Mouse (Mus musculus) right cerebral cortex, adult 2 months (tissue): ENCODE data around the gene Gtf2a1l.

ENCODE experiments used
- DNase-seq, 2 experiments: peaks; one replicate each; pipeline ENCODE4 v3.0.0; 2021 to 2022; ENCODE audit warnings: low spot score in 2 of 2

Gtf2a1l gene

DNA sequence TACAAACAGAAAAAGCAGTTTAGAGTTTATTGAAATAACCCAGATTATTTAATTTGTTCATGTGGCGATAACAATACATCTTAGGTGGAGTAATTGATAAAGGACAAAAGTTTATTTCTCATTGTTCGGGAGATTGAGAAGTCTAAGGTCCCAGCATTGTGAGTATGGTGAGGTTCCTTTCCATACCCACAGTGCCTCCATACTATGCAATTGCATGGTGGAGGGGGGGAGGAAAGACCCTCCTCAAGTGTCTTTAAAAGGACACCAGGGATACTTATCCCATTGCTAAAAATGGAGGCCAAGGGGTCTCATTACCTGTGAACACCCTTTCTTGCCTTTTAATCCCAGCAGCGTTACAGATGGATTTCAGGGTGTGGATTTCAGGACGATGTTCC lies 15.1 kb upstream of the Gtf2a1l start:
- DNase-seq, result no peak

DNA sequence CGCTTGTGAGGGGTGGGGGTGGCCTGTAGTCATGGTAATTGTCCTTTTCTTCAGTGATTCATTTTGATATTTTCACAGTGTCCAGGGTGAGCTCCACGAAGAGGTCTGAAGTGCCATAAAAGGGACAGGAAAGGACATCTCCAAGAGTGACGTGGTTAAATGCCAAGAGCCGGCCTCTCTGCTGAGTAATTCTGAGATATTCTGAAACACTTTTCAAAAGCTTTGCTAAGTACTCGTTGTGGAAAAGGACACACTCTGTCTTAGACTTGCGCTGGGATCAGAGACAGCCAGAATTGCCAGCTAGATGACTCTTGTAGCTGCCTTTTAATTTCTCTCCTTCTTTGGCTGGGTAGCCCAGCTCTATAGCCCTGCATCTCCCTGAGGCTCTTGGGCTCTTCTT lies 9.9 kb upstream of the Gtf2a1l start:
- DNase-seq, result no peak

DNA sequence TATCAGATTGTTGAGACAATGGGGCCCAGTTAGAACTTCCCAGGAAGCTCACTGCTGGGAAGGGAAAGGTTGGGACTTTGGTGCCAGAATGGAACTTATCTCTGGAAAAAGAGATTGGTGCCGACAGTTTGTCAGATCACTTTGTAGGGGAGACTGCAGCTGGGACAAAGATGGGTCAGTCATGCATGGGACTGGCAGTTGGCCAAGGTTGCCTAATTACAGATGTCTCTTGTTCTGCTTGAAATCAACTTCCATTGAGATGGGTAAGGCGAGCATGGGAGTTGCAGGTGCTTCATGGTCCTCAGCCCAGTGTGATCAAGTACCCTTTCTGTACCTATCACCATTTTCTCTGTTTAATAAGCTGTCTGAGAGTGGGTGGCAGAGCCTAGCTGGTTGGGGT lies 2.4 kb upstream of the Gtf2a1l start:
- no peak for DNase-seq

DNA sequence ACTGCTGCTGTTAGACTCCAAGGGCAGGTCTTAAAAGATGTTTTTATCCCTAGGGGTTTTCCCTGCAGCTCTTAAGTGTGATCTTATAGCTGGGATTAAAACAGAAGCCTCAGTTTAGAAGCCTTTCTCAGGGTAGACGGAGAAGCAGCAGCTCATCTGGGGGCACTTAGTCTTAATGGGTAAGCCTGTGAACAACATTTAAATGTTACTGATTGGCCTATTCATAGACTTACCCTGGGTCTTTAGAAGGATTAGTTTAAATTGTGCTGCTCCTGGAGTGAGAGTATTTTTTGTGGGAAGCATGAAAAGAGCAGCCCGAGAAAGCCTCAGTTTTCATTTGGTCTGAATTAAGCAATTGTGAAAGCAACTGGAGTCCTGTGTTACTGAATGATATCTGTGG lies 1.5 kb downstream of the Gtf2a1l start:
- no peak for DNase-seq

DNA sequence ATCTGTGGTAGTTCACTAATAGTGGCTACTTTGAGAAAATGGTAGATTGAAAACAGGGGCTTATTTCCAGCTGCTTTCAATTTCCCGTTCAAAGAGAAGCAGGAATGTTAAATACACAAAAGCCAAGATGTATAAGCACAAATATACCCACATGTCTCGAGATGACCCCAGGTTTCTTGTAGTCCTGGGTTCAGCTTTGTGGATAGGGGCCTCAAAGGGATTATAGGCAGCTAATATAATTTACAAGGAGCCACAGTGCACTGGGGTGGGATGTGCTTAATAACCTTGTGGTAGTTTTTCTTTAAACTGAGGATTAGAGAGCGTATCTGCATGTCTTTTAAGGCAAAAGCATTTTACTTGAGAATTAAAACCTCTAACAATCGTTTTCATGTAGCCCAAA lies 2.3 kb downstream of the Gtf2a1l start:
- no peak for DNase-seq

DNA sequence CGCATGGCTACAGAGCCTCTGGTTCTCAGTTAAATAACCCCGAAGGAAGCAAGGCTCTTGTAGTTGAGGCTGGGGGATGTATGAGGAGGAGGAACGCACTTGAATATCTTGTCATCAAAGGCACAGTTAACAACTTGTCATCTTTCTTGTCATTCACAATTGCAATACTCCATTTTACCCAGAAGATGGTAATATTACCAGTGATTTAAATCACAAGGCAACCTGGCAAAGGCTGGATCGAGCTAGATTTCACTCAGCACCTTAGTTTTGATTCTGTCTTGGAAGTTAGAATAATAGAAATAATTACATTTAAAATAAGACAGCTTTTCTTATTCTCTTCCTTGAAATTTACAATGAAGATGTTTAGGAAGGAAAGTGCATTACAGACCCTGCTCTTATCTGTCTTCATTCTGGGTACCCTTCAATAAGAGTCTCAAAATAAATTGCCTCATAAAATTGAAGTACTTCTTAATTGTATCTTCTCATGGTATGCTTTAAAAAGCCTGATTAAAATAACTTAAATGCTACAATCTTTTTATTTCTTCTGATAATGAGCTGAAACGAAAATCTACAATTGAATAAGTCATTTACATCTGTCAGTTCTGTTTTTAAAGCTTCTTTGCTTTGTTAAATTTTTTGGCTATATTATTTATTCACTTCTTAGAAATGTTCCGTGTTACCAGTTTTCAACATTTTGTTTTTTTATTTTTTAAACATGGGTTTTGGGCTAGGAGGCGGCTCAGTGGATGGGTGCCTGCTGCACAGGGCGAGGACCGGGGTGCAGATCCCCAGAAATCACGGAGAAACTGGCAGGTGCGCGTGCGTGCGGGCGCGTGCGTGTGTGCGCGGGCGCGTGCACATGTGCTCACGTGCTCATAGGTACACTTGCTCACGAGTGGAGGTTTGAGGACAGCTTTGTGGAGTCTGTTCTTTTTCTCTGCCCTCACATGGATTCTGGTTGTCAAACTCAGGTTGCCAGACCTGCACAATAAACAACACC lies 7.2 kb downstream of the Gtf2a1l start:
- no peak for DNase-seq

DNA sequence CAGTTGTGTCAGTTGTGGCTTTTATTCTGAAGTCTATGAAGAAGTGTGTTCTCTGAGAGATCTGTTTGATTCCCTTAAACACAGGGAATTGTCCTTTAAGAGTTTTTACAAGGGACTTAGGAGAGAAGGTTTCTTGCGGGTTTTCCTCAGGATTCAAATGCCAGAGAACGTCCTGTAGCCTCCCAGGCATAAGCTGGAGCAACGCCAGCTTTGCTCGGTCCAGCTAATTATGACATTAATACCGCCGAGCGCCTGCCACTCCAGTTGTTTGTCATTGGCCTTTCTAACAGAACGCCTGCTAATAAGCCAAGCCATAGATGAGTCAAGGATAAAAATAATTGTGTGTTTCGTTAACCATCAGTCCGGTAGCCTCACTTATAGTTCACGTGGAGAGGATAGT lies 19.8 kb downstream of the Gtf2a1l start:
- no peak for DNase-seq

DNA sequence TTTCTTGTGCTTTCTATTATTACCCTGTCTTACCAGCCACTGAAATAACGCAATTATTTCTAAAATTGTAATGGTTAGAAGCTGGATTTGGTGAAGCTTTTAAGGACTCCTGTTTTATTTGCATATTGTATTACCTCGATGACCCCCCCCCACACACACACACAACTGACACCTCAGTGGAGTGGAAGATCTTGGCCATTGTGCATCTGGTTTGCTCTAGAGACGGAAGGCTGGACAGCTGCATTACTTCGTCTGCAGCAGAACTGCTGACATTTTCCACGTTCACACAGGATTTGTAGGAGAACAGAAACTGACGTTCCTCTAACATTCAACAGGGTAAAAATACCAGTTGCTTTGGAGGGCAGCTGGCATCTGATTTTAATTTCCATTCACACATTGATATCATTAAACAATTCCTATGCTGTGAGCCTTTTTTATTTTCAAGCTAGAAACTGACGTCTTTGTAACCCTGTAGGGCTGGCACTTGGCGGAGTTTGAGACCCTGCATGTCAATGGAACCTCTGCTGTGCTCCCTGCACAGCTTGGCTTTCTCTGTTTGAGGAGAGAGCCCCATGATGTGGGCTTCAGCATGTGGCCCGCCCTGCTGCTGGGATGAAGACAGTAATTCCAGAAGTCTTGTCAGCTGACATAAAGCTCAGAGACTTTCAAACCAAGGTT lies 28.3 kb downstream of the Gtf2a1l start:
- no peak for DNase-seq

DNA sequence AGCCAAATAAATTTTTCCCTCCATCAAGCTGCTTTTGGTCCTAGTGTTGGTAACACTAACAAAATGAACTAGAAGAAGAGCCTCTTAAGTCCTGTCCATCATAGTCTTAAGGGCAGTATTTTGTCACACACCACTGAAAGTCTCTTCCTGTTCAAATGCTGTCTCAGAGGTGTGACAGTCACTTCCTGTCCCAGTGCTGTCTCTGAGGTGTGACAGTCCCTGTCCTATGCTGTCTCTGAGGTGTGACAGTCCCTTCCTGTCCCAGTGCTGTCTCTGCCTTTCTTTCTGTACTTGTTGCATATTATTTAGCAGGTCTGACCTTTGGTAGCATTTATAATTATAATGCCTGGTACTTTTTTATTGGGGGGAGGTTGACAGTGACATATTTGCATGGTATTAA lies 32.4 kb downstream of the Gtf2a1l start:
- DNase-seq, result no peak

DNA sequence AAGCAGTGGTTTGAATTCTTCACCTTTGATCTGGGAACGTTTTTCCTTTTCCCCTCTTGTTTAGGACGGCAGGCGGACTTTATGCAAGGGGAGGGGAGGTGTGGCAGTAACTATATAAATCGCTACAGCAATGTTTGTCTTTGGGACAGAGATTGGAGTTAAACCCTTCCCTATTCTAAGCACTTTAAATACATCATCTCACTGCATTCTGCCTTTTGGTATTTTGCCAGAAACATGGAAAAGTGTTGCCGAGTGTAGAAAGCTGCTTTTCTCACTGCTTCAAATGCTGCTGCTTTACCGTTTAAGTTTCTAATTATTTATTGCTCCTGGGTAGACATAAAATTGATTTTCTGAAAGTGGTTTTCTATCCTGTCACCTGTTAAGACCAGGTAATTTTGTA lies 33.9 kb downstream of the Gtf2a1l start:
- DNase-seq, result no peak

DNA sequence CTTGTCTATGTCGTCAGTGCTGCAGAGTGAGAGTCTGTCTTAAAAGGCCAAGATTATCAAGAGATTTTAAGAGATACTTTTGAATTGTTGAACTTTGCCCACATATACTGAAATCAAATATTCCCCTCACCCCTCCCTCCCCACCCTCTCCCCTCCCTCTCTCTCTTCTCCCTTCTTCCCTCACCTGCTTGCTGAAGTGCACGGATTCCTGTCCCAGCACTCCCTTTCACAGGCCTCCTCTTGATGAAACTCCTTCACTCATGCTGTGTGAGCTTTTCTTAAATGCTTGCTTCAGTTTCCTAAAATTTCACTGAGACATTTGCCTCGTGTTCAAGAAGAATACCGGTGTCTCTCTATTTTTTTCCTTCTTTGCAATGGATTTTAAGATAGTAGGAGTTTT lies 34.7 kb downstream of the Gtf2a1l start:
- DNase-seq, result no peak

DNA sequence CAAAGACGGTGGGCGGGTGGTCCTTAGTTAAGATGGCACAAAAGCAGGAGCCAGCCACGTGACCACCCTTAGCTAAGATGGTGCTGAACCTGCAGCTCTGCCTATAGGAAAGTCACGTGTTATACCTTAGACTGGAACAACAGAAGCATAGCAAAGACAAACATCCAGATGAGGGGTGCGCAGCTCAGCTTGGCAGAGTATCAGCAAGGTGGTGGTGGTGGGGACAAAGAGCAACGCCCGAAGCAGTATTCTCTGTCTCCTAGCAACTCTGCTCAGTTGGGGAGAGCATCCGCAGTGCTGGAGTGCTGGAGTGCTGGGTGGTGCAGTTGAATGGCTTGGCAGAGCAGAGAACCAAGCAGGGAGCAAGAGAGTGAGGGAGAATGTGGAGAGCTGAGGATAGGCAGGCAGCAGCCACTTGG lies 37.8 kb downstream of the Gtf2a1l start:
- DNase-seq, result no peak

DNA sequence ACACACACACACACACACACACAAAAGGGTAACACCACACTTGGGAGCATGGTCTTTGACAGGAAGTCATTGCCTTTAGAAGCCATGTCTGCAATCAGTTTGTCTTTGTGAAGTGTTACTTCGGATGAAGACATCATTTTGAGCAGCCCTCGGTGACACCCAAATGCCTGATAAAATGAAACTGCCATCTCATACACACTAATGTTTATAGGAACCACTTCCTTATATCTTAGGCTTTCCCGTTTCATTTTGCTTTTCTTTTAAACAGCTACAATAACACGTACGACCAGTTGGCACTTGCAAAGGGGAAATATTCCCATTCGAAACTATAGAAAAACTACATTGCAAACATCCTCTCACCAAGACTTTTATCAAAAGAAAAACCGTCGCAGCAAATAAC lies 81.2 kb downstream of the Gtf2a1l start:
- no peak for DNase-seq

DNA sequence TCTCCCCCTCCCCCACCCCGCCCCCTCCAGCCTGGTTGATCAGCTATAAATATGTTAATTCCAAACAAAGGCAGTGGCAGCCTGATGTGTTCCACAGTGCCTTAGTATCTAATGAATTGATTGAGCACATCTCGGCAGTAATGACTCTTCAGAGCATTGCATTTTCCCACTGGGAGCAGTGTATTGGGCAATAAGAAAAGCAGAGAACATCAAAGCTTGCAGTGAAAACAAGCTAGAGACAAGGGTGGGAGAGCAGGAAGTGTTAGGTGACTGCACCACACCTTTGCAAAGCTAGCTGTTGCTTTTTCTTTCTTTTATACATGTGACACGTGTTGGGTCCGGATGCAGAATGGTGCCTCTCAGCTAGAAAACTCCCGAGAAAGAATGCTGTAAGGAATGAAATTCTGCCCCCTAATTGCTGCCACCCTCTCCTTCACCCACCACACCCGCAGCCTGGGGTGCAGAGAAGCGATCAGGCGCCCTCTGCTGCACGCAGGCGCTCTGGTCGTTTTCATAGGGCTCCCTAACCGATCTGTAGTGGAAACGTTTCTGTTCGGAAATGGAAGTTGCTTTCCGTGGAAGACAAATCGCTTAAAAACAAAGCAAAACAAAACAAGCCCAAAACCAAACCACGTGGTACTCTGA lies 84.5 kb downstream of the Gtf2a1l start:
- peak in 1 of 2 experiments; percentile 51 for DNase-seq

DNA sequence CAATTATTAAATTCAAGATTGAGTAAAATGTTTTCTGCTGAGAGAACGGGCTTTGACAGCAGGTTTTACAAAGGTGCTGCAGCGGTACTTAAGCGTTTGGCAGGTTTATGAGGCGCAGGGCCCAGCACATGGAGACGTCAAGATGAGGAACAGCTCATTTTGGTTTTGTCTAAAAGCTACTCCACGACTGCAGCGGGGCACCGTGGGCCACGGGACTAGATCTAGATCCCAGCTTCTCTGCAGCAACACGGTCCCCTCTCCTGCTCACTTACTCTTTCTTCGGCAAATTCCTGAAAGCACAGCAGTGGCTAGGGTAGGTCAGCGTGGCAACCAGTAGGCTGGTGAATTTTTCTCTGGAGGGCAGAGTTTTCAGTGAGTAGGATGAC lies 85.0 kb downstream of the Gtf2a1l start:
- DNase-seq, result no peak

DNA sequence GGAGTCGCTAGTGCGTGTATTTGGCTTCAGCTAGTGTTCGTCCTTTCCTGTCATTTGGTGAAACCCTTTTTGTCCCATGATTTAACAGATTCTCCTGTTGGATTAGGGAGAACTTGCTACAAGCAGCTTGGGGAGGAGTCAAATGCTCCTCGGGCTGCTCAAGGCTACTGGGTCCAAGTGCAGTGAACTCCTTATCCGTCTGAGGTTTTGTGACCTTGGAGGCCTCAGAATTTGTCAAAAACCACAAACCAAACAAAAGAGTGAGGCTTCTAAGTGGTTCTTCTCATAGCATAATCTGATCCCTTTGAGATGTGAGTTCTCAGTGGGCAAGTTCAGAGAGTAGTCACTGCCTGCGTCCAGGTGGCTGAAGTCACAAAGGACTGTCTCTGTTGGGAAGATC lies 87.3 kb downstream of the Gtf2a1l start:
- no peak for DNase-seq

DNA sequence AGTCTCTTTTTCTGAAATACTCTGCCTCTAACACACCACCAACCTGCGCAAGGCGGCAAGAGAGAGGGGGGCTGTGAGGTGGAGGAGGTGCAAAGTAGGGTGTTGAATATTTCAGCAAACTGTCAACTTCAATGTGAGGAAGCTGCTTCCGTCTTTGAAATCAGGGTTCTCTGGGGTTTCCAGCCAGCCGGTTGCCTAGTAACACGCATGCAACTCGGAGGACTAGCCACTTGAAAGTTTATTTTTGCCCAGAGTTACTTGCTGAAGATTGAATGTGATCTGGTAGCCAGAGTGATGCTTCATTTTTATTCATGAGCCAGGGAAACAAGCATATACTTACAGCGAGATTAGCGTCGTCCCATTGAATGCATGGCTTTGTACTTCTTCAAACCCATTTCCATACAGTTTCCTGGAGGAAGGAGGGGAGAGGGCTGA lies 89.6 kb downstream of the Gtf2a1l start:
- peak; percentile 66 to 76 for DNase-seq

DNA sequence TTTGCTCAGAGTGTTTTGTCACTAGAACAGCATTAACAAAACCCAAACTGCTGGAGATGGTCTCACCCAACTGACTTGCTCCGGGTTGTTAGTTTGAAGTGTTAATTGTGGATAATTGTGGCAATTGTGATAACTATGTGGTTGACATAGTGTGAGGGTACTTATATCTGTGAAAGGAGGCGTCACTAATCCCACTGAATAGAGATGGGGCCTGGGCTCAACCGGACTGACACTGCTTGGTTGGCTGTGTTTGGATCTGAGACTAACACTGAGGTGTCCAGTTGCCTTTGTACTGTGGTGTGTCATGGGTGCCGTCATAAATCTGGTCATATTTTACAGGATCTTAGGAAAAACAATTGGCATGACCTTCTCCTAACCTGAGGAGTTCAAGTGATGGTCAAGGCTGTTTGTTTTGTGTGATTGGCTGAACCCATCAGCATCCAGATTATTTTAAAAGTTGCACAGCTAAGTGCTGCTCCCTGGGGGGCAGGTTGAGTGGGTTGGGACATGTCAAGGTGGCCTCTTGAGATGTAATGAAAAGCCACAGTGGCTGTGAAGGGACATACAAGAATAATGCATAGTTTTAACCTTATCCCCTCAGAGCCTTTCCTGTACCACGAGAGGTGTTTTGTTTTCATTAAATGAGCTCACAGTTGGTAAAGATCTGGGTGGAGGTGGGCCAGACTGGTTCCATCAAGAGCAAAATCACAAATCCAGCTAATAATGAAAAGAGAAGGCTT lies 95.1 kb downstream of the Gtf2a1l start:
- DNase-seq, result no peak

DNA sequence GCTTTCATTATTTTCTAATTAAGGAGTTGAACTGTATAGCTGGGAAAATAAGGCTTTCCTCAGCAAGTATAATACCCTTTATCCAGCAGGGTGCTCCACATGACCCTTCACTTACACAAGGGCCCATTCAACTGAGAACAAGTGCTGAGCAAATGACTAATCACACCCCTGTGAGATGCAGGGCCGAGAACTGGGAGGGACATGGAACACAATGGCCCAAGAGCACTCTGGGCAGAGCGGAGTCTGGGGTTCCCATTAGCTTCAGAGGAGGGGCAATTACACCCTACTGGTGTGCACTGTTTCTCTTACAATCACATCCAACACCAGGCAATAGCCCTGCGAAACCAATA lies 95.7 kb downstream of the Gtf2a1l start:
- DNase-seq, result no peak
